Mouse (Mus musculus): ENCODE results near the gene Olfr573-ps1.

- TF ChIP-seq CTCF (IDR thresholded peaks at IDR 0.05; ENCODE audit: extremely low read depth, insufficient read depth, insufficient read length, insufficient replicate concordance) (no peak), POLR2A (IDR thresholded peaks at IDR 0.05; ENCODE audit: low read depth, low read length) (no peak)
These were observed 20.0 kb upstream of the Olfr573-ps1 start, which contains the start of gene Olfr576 for GRCm38 (mm10) chr7:102962360-102962759.

Measured in spleen, adult 2 months (tissue).